Mouse (Mus musculus): ENCODE data around the gene Cdh18. TPM values are rescaled to one million over a fixed set of nuclear protein-coding genes. Genes with fewer than 3 reads are reported as not detected.

Cdh18 gene
- total and polyA plus RNA-seq, 3 experiments, result not detected

DNA sequence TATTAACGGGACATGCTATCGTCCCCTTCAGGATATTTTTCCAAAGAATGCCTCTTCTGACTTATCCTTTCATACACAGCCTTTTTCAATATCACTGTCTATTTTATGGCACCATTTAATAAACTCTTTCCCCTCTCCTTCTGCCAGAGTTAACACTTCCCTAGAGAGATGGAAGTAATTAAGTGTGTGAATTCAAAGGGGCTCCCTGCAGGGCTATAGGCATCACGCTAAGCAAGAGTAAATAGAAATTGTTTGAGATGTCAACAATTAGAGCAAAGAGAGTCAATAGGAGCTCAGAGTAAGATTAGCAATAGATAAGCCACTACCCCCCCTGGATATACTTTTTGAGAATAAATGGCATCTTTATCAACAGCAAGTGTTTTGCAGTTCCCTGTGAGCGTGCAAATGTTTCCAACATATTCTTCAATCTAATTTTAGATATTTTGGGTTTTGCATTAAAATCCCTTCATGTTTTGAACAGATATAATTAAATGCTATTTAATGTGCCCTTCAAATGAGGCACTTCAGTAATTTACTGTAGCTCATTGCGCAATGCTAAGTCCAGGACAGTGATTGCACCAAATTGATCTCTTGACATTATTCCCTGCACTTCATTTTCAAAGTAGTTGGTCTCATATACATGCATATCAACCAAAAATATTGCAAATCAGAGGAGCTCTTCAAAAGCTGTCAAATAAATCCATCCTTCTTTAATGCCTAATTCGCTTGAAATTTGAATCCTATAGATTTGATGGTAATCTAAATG lies 586.3 kb downstream of the Cdh18 start:
- H3K79me2 ChIP-seq (ENCODE audit: control insufficient read depth, insufficient read depth, low read length, poor library complexity), result no peaks in the 10 kb centered on the region
- TF ChIP-seq KAT2A (conservative IDR thresholded peaks at IDR 0.05; ENCODE audit: low read depth, low read length), result no peak
- no peak for TF ChIP-seq E2F4 (IDR thresholded peaks at IDR 0.05; ENCODE audit: borderline replicate concordance, low read depth, low read length)
- TF ChIP-seq MYB (IDR thresholded peaks at IDR 0.05; ENCODE audit: low read depth, low read length), result no peak
- TF ChIP-seq UBTF (IDR thresholded peaks at IDR 0.05; ENCODE audit: borderline replicate concordance, insufficient read depth, low read depth, low read length), result no peak
- no peak for TF ChIP-seq SIN3A (IDR thresholded peaks at IDR 0.05; ENCODE audit: low read length)
- no peak for TF ChIP-seq HCFC1 (IDR thresholded peaks at IDR 0.05; ENCODE audit: low read depth, low read length)
- no peak for TF ChIP-seq ELF1 (IDR thresholded peaks at IDR 0.05; ENCODE audit: low read depth, low read length)
- TF ChIP-seq TAL1 (IDR thresholded peaks at IDR 0.05; ENCODE audit: low read length), result no peak
- TF ChIP-seq CTCF (IDR thresholded peaks at IDR 0.05 in 2 of 3, conservative IDR thresholded peaks at IDR 0.05 in 1 of 3; ENCODE audit: control insufficient read depth in 1 of 3, insufficient read depth in 1 of 3, low read depth in 2 of 3, low read length in 3 of 3, poor library complexity in 1 of 3, severe bottlenecking in 1 of 3), result no peak
- TF ChIP-seq SMC3 (IDR thresholded peaks at IDR 0.05; ENCODE audit: low read depth, low read length), result no peak
- no peak for TF ChIP-seq ETS1 (IDR thresholded peaks at IDR 0.05; ENCODE audit: low read depth, low read length)
- no peak for TF ChIP-seq GABPA (IDR thresholded peaks at IDR 0.05; ENCODE audit: low read depth, low read length)
- no peak for TF ChIP-seq RCOR1 (IDR thresholded peaks at IDR 0.05; ENCODE audit: low read depth, low read length)
- TF ChIP-seq POLR2A (IDR thresholded peaks at IDR 0.05; ENCODE audit: control insufficient read depth in 1 of 2, insufficient read depth in 1 of 2, low read depth in 1 of 2, low read length in 2 of 2, poor library complexity in 1 of 2), result no peak
- no peak for TF ChIP-seq MAFK (IDR thresholded peaks at IDR 0.05; ENCODE audit: borderline replicate concordance, low read depth, low read length)
- TF ChIP-seq TCF12 (IDR thresholded peaks at IDR 0.05; ENCODE audit: low read depth, low read length), result no peak
- no peak for TF ChIP-seq EP300 (IDR thresholded peaks at IDR 0.05; ENCODE audit: low read depth in 1 of 2, low read length in 2 of 2)
- TF ChIP-seq ZNF384 (IDR thresholded peaks at IDR 0.05; ENCODE audit: low read depth, low read length), result no peak
- no peak overlapping the region for H3K27ac ChIP-seq (ENCODE audit: control insufficient read depth, low read depth, low read length)
- H3K36me3 ChIP-seq (ENCODE audit: control insufficient read depth in 1 of 2, insufficient read depth in 2 of 2, low read length in 2 of 2), result no peaks in the 10 kb centered on the region
- H3K9me3 ChIP-seq (replicated peaks; ENCODE audit: insufficient read depth, low read length), result no peaks in the 10 kb centered on the region
- H3K4me3 ChIP-seq (ENCODE audit: control insufficient read depth in 1 of 2, insufficient read depth in 1 of 2, low read depth in 2 of 2, low read length in 2 of 2), result no peak overlapping the region
- H3K4me1 ChIP-seq (ENCODE audit: control insufficient read depth in 1 of 2, insufficient read depth in 2 of 2, low read length in 2 of 2), result no peaks in the 10 kb centered on the region; a peak in 1 of 4 replicates
- no peak for DNase-seq (ENCODE audit: low read depth, low spot score)
- no peak overlapping the region for H3K9ac ChIP-seq (ENCODE audit: control insufficient read depth, low read depth, low read length, poor library complexity, severe bottlenecking)
- H3K27me3 ChIP-seq (ENCODE audit: control insufficient read depth in 1 of 2, insufficient read depth in 2 of 2, low read length in 2 of 2), result no peaks in the 10 kb centered on the region

DNA sequence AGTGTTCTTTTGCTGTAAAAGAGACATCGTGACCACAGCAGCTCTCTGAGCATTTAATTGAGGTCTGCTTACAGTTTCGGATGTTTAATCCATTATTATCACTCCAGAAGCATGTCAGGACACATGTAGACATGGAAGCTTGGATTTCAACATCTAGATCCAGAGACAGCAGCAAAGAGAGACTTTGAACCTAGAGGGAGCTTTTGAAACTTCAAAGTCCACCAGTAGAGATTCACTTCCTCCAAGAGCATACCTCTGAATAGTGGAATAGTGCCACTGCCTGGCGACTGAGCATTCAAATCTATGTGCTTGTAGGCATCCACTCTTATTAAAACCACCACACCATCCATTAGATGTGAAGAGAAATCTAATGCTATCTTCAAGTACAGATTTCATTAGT lies 588.1 kb downstream of the Cdh18 start:
- TF ChIP-seq CTCF (IDR thresholded peaks at IDR 0.05 in 2 of 3, conservative IDR thresholded peaks at IDR 0.05 in 1 of 3; ENCODE audit: control insufficient read depth in 1 of 3, insufficient read depth in 1 of 3, low read depth in 2 of 3, low read length in 3 of 3, poor library complexity in 1 of 3, severe bottlenecking in 1 of 3), result no peak
- TF ChIP-seq SMC3 (IDR thresholded peaks at IDR 0.05; ENCODE audit: low read depth, low read length), result no peak
- TF ChIP-seq MEF2A (IDR thresholded peaks at IDR 0.05; ENCODE audit: extremely low read depth, insufficient replicate concordance, low read depth, low read length, poor library complexity, severe bottlenecking), result no peak
- TF ChIP-seq ZKSCAN1 (IDR thresholded peaks at IDR 0.05; ENCODE audit: low read depth, low read length), result no peak
- no peak for TF ChIP-seq POLR2A (IDR thresholded peaks at IDR 0.05; ENCODE audit: control insufficient read depth in 1 of 2, insufficient read depth in 1 of 2, low read depth in 1 of 2, low read length in 2 of 2, poor library complexity in 1 of 2)
- no peak for TF ChIP-seq RCOR1 (IDR thresholded peaks at IDR 0.05; ENCODE audit: low read depth, low read length)
- no peak for TF ChIP-seq RAD21 (IDR thresholded peaks at IDR 0.05; ENCODE audit: low read depth, low read length)
- TF ChIP-seq UBTF (IDR thresholded peaks at IDR 0.05; ENCODE audit: borderline replicate concordance, insufficient read depth, low read depth, low read length), result no peak
- TF ChIP-seq ELF1 (IDR thresholded peaks at IDR 0.05; ENCODE audit: low read depth, low read length), result no peak
- no peak for TF ChIP-seq CHD2 (IDR thresholded peaks at IDR 0.05; ENCODE audit: low read length)
- TF ChIP-seq E2F4 (IDR thresholded peaks at IDR 0.05; ENCODE audit: borderline replicate concordance, low read depth, low read length), result no peak
- TF ChIP-seq MXI1 (IDR thresholded peaks at IDR 0.05; ENCODE audit: low read depth, low read length), result no peak
- TF ChIP-seq JUND (IDR thresholded peaks at IDR 0.05; ENCODE audit: low read depth, low read length), result no peak
- TF ChIP-seq TAL1 (IDR thresholded peaks at IDR 0.05; ENCODE audit: low read length), result no peak
- no peak for TF ChIP-seq MYB (IDR thresholded peaks at IDR 0.05; ENCODE audit: low read depth, low read length)
- no peak for TF ChIP-seq HCFC1 (IDR thresholded peaks at IDR 0.05; ENCODE audit: low read depth, low read length)
- TF ChIP-seq SIN3A (IDR thresholded peaks at IDR 0.05; ENCODE audit: low read length), result no peak
- no peak for TF ChIP-seq ZMIZ1 (IDR thresholded peaks at IDR 0.05; ENCODE audit: low read depth, low read length)
- TF ChIP-seq MAFK (IDR thresholded peaks at IDR 0.05; ENCODE audit: borderline replicate concordance, low read depth, low read length), result no peak
- TF ChIP-seq GATA1 (IDR thresholded peaks at IDR 0.05; ENCODE audit: low read depth, low read length), result no peak
- Histone ChIP-seq H3K9me3 (replicated peaks; ENCODE audit: insufficient read depth, low read length) (no peaks in the 10 kb centered on the region), H3K79me2 (ENCODE audit: control insufficient read depth, insufficient read depth, low read length, poor library complexity) (no peaks in the 10 kb centered on the region), H3K9ac (ENCODE audit: control insufficient read depth, low read depth, low read length, poor library complexity, severe bottlenecking) (no peak overlapping the region), H3K27ac (ENCODE audit: control insufficient read depth, low read depth, low read length) (no peak overlapping the region), H3K27me3 (ENCODE audit: control insufficient read depth in 1 of 2, insufficient read depth in 2 of 2, low read length in 2 of 2) (no peaks in the 10 kb centered on the region), H3K36me3 (ENCODE audit: control insufficient read depth in 1 of 2, insufficient read depth in 2 of 2, low read length in 2 of 2) (no peaks in the 10 kb centered on the region), H3K4me3 (ENCODE audit: control insufficient read depth in 1 of 2, insufficient read depth in 1 of 2, low read depth in 2 of 2, low read length in 2 of 2) (no peak overlapping the region), H3K4me1 (ENCODE audit: control insufficient read depth in 1 of 2, insufficient read depth in 2 of 2, low read length in 2 of 2) (no peaks in the 10 kb centered on the region; a peak in 1 of 4 replicates)
- no peak for DNase-seq (ENCODE audit: low read depth, low spot score)
